Mouse (Mus musculus): Measurements from ENCODE around the gene Ranbp10. TPM values are rescaled to one million over a fixed set of nuclear protein-coding genes. Genes with fewer than 3 reads are reported as not detected.
"Not testable (repeated sequence)": the region's sequence is repeated elsewhere in the genome, so short reads cannot be mapped to it uniquely, and the experiment has no call there.

The Ranbp10 gene
- polyA plus RNA-seq, 1 experiment, result 35.7 TPM

GRCm38 (mm10) chr8:105854715-105855216, 27.6 kb upstream of the Ranbp10 start, which contains the start of gene Thap11:
TSS of gene Thap11 (plus strand) at chr8:105855132.
- DNase-seq (ENCODE audit: low read depth), result peak; percentile 97
- peak; percentile 61; the same call in 1 of the 2 replicates for TF ChIP-seq POLR2A (IDR thresholded peaks at IDR 0.05; ENCODE audit: borderline replicate concordance, extremely low read depth, insufficient read depth, insufficient read length, poor library complexity, severe bottlenecking)
- peak; percentile 91 for TF ChIP-seq CTCF (IDR thresholded peaks at IDR 0.05; ENCODE audit: borderline replicate concordance, extremely low read depth, insufficient read depth, insufficient read length)

GRCm38 (mm10) chr8:105854303-105854702, 27.2 kb upstream of the Ranbp10 start:
- TF ChIP-seq CTCF (IDR thresholded peaks at IDR 0.05; ENCODE audit: borderline replicate concordance, extremely low read depth, insufficient read depth, insufficient read length) (no peak), POLR2A (IDR thresholded peaks at IDR 0.05; ENCODE audit: borderline replicate concordance, extremely low read depth, insufficient read depth, insufficient read length, poor library complexity, severe bottlenecking) (no peak)

DNA sequence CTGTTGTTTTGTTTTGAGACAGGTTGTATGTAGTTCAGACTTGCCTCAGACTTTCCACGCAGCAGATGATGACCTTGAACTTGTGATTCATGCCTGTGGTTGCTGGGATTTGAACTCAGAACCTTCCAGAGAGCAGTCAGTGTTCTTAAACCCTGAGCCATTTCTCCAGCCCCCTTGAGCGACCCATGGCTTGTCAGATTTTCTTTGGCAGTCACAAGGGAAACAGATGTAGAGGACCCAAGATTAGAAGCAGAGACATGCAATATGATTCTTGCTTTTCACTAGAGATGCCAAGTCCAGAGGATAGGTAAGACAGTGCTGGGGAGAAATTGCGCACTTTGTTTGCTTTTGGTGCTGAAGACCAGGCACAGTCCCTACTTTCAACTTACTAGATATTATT, 26.0 kb upstream of the Ranbp10 start, which contains the start of gene Cenpt:
TSS of gene Cenpt (minus strand) at position 101 of the 400 bp plus-strand sequence.
- DNase-seq (ENCODE audit: low read depth), result no peak
- no peak for TF ChIP-seq CTCF (IDR thresholded peaks at IDR 0.05; ENCODE audit: borderline replicate concordance, extremely low read depth, insufficient read depth, insufficient read length)
- no peak for TF ChIP-seq POLR2A (IDR thresholded peaks at IDR 0.05; ENCODE audit: borderline replicate concordance, extremely low read depth, insufficient read depth, insufficient read length, poor library complexity, severe bottlenecking)

More at GRCm38 (mm10) chr8:105854303-105854702, 27.2 kb upstream of the Ranbp10 start:
- DNase-seq (ENCODE audit: low read depth), result no peak

GRCm38 (mm10) chr8:105852146-105852729, 25.1 kb upstream of the Ranbp10 start:
- TF ChIP-seq POLR2A (IDR thresholded peaks at IDR 0.05; ENCODE audit: borderline replicate concordance, extremely low read depth, insufficient read depth, insufficient read length, poor library complexity, severe bottlenecking) (no peak), CTCF (IDR thresholded peaks at IDR 0.05; ENCODE audit: borderline replicate concordance, extremely low read depth, insufficient read depth, insufficient read length) (no peak)

DNA sequence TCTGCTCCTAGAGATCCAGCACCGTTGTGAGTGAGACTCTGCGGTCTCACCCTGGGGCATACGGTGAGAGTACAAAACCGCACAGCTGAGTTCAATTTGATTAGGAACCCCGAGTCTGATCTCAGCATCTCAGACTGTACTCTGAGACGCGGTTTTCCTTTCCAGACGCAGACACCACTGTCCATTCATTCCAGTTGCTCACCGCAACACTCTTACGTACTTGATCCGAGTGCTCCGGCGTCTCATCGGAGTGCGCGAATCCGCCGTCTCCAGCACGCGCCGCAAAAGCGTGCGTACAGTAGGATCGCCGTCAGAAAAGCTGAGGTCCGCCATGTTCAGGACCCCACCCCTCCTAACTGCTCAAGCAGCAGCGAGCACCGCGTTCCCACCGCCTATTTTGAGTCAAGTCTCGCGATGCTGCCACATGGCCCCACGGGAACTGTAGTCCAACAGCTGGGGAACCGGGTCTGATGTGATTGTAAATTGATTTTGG, 24.5 kb upstream of the Ranbp10 start:
- no peak for TF ChIP-seq CTCF (IDR thresholded peaks at IDR 0.05; ENCODE audit: borderline replicate concordance, extremely low read depth, insufficient read depth, insufficient read length)
- peak; percentile 94; the same call in 1 of the 2 replicates for TF ChIP-seq POLR2A (IDR thresholded peaks at IDR 0.05; ENCODE audit: borderline replicate concordance, extremely low read depth, insufficient read depth, insufficient read length, poor library complexity, severe bottlenecking)
- DNase-seq (ENCODE audit: low read depth), result peak; percentile 98

More at GRCm38 (mm10) chr8:105852146-105852729, 25.1 kb upstream of the Ranbp10 start:
- no peak for DNase-seq (ENCODE audit: low read depth)

- DNase-seq (ENCODE audit: low read depth), result no peak
- TF ChIP-seq CTCF (IDR thresholded peaks at IDR 0.05; ENCODE audit: borderline replicate concordance, extremely low read depth, insufficient read depth, insufficient read length) (no peak), POLR2A (IDR thresholded peaks at IDR 0.05; ENCODE audit: borderline replicate concordance, extremely low read depth, insufficient read depth, insufficient read length, poor library complexity, severe bottlenecking) (no peak)
These were observed 23.5 kb upstream of the Ranbp10 start for GRCm38 (mm10) chr8:105850611-105851010.

DNA sequence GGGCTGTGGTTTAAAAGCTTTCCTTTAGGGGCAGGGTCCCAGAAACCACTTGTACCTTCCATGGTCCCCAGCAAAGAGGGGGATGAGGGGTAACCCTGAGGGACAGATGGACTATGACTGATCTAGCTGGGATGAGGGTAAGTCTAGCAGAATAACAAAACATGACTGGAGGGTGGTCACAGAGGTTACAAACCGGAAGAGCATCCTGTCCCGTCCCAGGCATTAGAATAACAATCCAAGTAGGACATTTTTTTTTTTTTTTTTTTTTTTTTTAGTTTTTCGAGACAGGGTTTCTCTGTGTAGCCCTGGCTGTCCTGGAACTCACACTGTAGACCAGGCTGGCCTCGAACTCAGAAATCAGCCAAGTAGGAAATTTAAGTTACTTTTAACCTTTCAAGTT, 22.9 kb upstream of the Ranbp10 start:
- DNase-seq (ENCODE audit: low read depth), result no peak
- TF ChIP-seq POLR2A (IDR thresholded peaks at IDR 0.05; ENCODE audit: borderline replicate concordance, extremely low read depth, insufficient read depth, insufficient read length, poor library complexity, severe bottlenecking) (no peak), CTCF (IDR thresholded peaks at IDR 0.05; ENCODE audit: borderline replicate concordance, extremely low read depth, insufficient read depth, insufficient read length) (no peak)

DNA sequence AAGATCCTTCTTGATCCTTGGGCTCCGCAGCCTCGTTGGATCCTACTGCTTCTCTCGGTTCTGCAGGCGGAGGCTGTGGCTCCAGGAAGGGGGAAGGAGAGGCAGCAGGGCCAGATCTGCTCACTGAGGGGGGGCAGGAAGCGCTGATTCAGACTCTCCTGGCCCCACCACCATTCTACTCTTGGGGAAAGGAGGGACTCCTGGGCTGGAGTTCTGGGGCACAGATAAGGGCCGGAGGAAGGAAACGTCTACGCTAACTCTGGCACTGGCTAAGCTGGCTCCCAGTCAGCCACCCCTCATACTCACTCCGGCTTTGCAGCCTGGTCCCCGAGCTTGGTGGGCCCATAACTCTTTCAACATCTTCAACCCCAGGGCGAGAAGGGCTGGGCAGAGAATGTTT, 19.5 kb upstream of the Ranbp10 start:
- no peak for DNase-seq (ENCODE audit: low read depth)
- TF ChIP-seq POLR2A (IDR thresholded peaks at IDR 0.05; ENCODE audit: borderline replicate concordance, extremely low read depth, insufficient read depth, insufficient read length, poor library complexity, severe bottlenecking) (no peak), CTCF (IDR thresholded peaks at IDR 0.05; ENCODE audit: borderline replicate concordance, extremely low read depth, insufficient read depth, insufficient read length) (no peak)

- no peak for DNase-seq (ENCODE audit: low read depth)
- TF ChIP-seq CTCF (IDR thresholded peaks at IDR 0.05; ENCODE audit: borderline replicate concordance, extremely low read depth, insufficient read depth, insufficient read length), result no peak
- no peak for TF ChIP-seq POLR2A (IDR thresholded peaks at IDR 0.05; ENCODE audit: borderline replicate concordance, extremely low read depth, insufficient read depth, insufficient read length, poor library complexity, severe bottlenecking)
These were observed 12.1 kb upstream of the Ranbp10 start for GRCm38 (mm10) chr8:105839209-105839608.

- TF ChIP-seq POLR2A (IDR thresholded peaks at IDR 0.05; ENCODE audit: borderline replicate concordance, extremely low read depth, insufficient read depth, insufficient read length, poor library complexity, severe bottlenecking) (no peak), CTCF (IDR thresholded peaks at IDR 0.05; ENCODE audit: borderline replicate concordance, extremely low read depth, insufficient read depth, insufficient read length) (no peak)
- DNase-seq (ENCODE audit: low read depth), result no peak
These were observed 9.8 kb upstream of the Ranbp10 start for GRCm38 (mm10) chr8:105836991-105837390.

- TF ChIP-seq POLR2A (IDR thresholded peaks at IDR 0.05; ENCODE audit: borderline replicate concordance, extremely low read depth, insufficient read depth, insufficient read length, poor library complexity, severe bottlenecking) (no peak), CTCF (IDR thresholded peaks at IDR 0.05; ENCODE audit: borderline replicate concordance, extremely low read depth, insufficient read depth, insufficient read length) (peak; percentile 52; the same call in 1 of the 2 replicates)
- DNase-seq (ENCODE audit: low read depth), result peak; percentile 14
These were observed 8.2 kb upstream of the Ranbp10 start for GRCm38 (mm10) chr8:105835318-105835717.

- not testable (repeated sequence) for DNase-seq (ENCODE audit: low read depth)
These were observed 6.6 kb upstream of the Ranbp10 start for GRCm38 (mm10) chr8:105833740-105834139.
